Mouse (Mus musculus): ENCODE results near the gene Cyp4a32.
"Not testable (repeated sequence)": the region's sequence is repeated elsewhere in the genome, so short reads cannot be mapped to it uniquely, and the experiment has no call there.

Cyp4a32 gene

GRCm38 (mm10) chr4:115600611-115601010 lies at the start of gene Cyp4a32:
TSS of gene Cyp4a32 (plus strand) at chr4:115600969.
- not testable (repeated sequence) for DNase-seq (ENCODE audit: low spot score)

DNA sequence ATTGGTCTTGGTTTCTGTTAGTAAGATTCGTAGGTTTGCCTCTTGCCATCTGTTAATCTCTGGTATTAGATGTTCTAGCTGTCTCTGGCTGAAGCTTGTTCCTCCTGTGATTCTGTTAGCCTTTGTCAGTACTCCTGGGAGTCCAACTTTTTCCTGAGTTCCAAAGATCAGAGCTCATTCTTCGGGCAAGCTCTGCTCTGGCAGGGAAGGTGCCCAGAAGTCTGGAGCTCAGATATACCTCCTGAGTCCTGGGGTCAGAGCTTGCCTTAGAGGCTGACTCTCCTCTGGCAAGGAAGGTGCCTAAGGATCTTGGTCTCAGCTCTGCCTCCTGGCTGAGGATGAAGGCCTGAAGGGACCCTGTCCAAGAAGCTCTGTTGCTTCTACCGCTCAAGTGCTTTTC lies 48.0 kb upstream of the Cyp4a32 start:
- no peak for DNase-seq (ENCODE audit: low spot score)

GRCm38 (mm10) chr4:115555513-115555912 lies 45.3 kb upstream of the Cyp4a32 start:
- DNase-seq (ENCODE audit: low spot score), result no peak

DNA sequence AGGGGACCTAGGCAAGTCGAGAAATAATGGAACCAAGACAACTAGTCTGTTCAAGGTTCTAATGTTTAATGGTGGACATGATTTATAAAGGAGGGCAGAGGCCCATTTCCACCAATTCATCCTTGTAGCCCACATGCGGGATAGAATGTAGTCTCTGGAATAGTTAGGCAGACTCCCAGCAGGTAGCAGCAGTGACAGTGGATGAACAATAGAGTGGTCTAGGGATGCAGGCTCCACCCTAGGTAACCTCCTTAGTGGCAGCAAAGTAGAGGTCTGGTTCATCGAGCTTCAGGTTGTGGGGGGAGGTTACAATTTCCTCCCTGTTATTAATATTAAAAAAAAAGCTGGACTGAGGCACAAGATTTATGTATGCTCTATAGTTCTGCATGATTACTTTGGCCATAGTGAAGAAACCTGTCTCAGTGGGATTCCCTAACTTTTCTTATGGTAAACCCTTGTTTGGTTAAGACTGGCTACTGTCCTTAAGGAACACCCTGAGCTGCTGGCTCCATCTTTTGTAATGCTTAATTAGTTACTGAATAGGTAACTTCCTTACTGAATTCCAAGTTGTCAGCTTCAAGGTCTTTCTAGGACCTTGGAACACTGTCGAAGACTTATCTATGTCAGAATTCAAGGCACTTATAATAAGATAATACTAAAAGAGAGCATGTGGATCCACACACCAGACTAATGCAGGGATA lies 42.8 kb upstream of the Cyp4a32 start:
- DNase-seq (ENCODE audit: low spot score), result no peak

DNA sequence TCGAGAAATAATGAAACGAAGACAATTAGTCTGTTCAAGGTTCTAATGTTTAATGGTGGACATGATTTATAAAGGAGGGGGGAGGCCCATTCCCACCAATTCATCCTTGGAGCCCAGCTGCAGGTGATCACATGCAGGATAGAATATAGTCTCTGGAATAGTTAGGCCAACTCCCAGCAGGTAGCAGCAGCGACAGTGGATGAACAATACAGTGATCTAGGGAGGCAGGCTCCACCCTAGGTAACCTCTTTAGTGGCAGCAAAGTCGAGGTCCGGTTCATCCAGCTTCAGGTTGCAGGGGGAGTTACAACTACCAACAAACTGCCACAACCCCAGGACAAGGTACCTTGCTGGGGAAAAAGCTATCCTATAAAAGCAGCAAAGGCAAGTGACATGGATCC lies 39.5 kb upstream of the Cyp4a32 start:
- not testable (repeated sequence) for DNase-seq (ENCODE audit: low spot score)

GRCm38 (mm10) chr4:115563401-115563800 lies 37.4 kb upstream of the Cyp4a32 start, which contains the start of gene Cyp4a31:
TSS of gene Cyp4a31 (plus strand) at chr4:115563649.
- no peak for DNase-seq (ENCODE audit: low spot score)

DNA sequence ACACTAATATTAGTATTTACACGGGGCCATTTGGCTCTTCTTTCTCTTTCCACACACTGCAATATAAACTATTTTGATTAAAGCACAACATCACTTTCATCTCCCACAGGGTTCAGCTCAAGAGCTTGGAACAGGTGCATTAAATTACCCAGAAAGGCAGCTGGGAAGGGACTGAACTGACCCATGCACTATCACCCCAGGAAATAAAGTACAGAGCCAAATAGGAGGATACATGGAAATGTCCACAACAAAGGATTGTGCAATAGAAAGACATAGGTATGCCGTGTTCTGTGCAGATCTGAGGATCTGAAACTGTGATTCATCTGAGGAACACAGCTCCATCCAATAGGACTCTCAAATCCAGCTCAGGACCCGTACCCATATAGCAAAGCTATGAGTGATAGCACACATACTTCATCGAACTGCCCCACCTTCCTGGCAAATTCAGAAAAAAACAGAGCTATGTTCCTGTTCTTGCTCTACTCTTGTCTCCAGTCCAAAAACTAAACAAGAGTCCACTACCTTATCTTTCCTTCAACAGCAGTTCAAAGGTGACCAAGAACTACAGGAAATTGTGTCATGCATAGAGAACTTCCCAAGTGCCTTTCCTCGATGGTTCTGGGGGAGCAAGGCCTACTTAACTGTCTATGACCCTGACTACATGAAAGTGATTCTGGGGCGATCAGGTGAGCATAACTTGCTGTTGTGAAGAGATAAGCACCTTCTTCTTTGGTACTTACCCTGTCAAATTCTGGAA lies 36.1 kb upstream of the Cyp4a32 start:
- DNase-seq (ENCODE audit: low spot score), result not testable (repeated sequence)

DNA sequence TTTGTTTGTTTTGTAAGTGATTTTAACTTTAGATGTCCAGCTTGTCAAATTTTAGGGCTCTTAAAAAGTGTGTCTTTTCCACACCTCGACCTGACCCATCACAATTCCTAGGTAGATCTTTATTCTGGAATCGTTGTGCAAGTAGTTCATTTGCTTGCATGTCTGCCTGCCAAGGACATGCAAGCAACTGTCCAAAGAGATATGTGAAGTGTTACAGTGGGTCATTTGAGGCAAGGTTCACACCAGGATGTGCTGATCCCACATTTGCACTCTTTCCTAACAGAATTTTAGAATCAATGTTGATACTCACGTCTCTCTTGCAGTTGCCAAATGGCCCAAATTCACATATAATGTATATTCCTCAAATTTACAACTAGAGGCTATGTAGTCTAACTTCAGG lies 25.5 kb upstream of the Cyp4a32 start:
- DNase-seq (ENCODE audit: low spot score), result no peak

- no peak for DNase-seq (ENCODE audit: low spot score)
Observed at GRCm38 (mm10) chr4:115575776-115576175, 25.0 kb upstream of the Cyp4a32 start.

- peak; percentile 69 for DNase-seq (ENCODE audit: low spot score)
Observed at GRCm38 (mm10) chr4:115583036-115583435, 17.7 kb upstream of the Cyp4a32 start.

DNA sequence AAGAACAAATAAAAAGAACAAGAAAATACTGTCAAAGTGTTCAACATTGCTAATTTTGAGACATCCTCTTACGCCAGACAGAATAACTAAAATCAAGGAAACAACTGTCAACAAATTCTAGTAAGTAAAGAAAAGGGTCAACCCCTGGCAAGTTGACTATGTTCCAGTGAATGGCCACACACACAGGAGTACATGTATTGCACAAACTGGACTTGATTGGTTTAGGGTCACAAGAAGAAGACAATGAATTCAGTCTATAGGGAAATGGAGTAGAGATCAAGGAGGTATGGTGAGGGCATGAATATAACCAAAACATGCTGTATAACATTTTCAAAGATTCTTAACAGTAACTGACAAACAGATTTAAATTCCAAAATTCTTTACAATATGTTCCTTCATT lies 4.4 kb upstream of the Cyp4a32 start:
- no peak for DNase-seq (ENCODE audit: low spot score)

- DNase-seq (ENCODE audit: low spot score), result no peak
Observed at GRCm38 (mm10) chr4:115596824-115597336, 3.9 kb upstream of the Cyp4a32 start.

- no peak for DNase-seq (ENCODE audit: low spot score)
Observed at GRCm38 (mm10) chr4:115614005-115614404, 13.2 kb downstream of the Cyp4a32 start.

DNA sequence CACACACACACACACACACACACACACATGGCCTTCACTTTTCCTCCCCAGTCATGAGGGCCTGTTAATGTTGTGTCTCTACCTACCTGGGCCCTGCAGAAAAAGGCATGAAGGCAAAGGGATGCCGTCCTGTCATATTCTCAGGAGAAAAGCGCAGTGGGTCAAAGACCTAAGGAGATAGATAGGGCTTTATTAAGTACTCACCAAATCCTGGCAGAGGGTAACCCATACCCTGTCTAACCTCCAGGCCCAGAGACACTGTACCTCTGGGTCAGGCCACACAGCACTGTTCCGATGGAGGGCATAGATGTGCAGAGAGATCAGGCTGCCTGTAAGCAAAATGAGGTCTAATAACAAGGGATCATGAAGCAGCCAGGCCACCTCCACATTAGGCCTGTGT lies 24.8 kb downstream of the Cyp4a32 start:
- not testable (repeated sequence) for DNase-seq (ENCODE audit: low spot score)

- no peak for DNase-seq (ENCODE audit: low spot score)
Observed at GRCm38 (mm10) chr4:115642967-115643754, 42.4 kb downstream of the Cyp4a32 start.

GRCm38 (mm10) chr4:115645371-115645770 lies 44.6 kb downstream of the Cyp4a32 start:
- no peak for DNase-seq (ENCODE audit: low spot score)

DNA sequence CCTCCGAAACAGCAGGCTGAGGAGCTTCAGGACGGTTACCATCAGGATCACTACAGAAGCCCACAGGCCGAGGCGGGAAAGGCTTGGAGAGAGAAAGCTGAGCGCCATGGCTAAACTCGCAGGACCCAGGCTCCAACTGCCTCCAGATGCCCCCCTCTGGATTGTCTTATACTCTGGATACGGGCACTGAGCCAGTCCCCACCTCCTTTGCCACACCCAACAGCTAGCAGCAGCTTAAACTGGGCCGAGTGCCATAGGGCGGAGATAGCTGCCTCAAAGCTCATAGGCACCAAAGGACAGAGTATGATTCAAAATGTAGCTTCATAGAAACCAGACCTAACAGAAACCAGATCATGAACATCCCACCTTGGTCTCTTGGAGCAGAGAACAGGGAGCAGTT lies 46.8 kb downstream of the Cyp4a32 start, which contains the start of gene Cyp4b1:
Gene Cyp4b1, minus strand, starts transcription at position 144 of the 400 bp plus-strand sequence.
- no peak for DNase-seq (ENCODE audit: low spot score)

GRCm38 (mm10) chr4:115648752-115649151 lies 48.0 kb downstream of the Cyp4a32 start:
- DNase-seq (ENCODE audit: low spot score), result no peak

GRCm38 (mm10) chr4:115649344-115649743 lies 48.6 kb downstream of the Cyp4a32 start:
- no peak for DNase-seq (ENCODE audit: low spot score)

DNA sequence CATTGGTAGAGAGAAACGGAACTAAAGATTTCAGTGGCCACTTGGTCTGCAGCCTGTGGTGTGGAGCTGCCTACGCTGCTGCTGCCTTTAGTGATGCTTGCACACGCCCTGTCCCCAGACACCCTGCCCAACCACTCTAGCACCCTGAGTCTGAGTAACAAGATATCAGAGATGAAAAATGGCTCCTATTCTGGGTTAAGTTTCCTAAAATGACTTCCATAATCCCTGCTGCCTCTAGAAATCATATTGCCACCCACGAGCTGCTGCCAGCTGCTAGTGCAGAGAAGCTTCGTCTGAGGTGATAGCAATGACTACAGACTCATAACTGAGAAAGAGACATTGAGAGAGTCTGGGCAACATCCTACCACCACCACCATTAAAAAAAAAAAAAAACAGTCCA lies 50.1 kb downstream of the Cyp4a32 start:
- DNase-seq (ENCODE audit: low spot score), result no peak

GRCm38 (mm10) chr4:115655841-115656534 lies 55.2 kb downstream of the Cyp4a32 start:
- DNase-seq (ENCODE audit: low spot score), result not testable (repeated sequence)

DNA sequence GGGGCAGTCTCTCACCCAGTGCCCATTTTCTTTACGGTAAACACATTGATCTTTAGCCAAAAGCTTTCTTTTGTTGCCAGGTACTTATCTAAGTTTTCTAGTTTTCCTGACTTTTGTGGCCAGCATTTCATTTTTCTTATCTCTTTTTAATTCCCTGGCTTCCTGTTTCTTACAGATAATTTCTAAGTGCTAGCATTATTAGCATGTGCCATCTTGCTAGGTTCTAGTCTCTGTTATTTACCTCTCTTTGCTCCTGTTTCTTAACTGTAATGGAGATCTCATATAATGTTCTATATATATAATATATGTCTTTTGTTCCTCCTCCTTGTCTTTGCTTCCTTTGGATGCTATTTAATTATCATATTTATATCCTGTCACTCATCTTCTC lies 55.8 kb downstream of the Cyp4a32 start:
- DNase-seq (ENCODE audit: low spot score), result not testable (repeated sequence)

Data from c-Kit-positive CD71-positive TER-119-positive erythroid progenitor cells, embryonic 14.5 days (primary cell).